In the genomic region with DNA sequence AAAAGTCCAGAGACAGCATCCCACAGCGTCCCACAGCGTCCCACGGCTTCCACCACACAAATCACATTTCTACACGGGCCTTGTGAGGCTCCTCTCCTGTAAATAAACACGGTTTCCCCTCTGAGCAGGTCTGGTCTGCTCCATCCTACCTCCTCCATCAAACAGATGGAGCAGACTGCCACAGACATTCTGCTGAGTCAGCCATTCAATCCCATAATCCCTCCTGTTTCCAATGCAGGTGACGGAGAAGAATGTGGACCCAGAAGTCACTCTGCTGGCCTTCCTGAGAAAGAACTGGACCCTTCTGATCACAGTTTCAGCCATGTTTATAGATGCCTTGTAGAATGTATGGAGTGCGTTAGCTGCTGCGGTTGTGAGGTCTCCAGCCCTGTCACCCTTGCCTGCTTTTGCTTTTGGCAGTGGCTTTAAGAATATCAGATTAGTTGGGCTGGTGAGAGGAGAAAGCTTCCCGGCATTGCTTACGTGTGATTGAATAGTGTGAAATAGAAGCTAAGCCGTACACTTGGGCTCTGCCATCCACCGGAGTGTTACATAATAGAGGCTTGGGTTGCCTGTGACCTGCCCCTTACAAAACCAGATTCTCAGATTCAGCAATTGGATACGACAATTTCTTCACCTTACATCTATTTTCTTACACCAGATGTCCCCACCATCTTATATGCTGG, we compare ENCODE assay signal across 33 mouse cellular contexts. TPM values are rescaled to one million over a fixed set of nuclear protein-coding genes. Genes with fewer than 3 reads are reported as not detected.
DNase-seq lines count a peak whose midpoint lies in the region; ATAC-seq and TF ChIP-seq lines count a peak whose summit lies in the region.
"Had no signal": no experiment of that assay in that cellular context is flagged by ENCODE, and none has a peak within 500 bp of the region (broad histone marks: within the 10 kb centered on the region; RNA-seq: fewer than 3 reads in every experiment).

No protein-coding gene starts in this region.

- H3K36me3 ChIP-seq in forebrain, embryonic 15.5 days: no peaks in the 10 kb centered on the region
- H3K36me3 ChIP-seq in forebrain, embryonic 11.5 days (ENCODE audit: control insufficient read depth, insufficient read depth, low read length): no peaks in the 10 kb centered on the region
- H3K36me3 ChIP-seq in ES-E14 (ENCODE audit: control insufficient read depth, insufficient read depth, low read length, poor library complexity, severe bottlenecking): no peaks in the 10 kb centered on the region
- H3K36me3 ChIP-seq in forebrain, postnatal 0 days (ENCODE audit: insufficient read depth): no peaks in the 10 kb centered on the region
- H3K36me3 ChIP-seq: G1E; heart, embryonic 15.5 days; midbrain, embryonic 15.5 days; neural tube, embryonic 13.5 days had no signal

- DNase-seq in forebrain, embryonic 11.5 days (ENCODE audit: low spot score): no peak
- no peak for DNase-seq in ES-E14 (ENCODE audit: low read depth, low spot score)
- DNase-seq in brain, adult 2 months (ENCODE audit: low read depth, low spot score): peak; percentile 13
- DNase-seq in forebrain, postnatal 0 days: peak; percentile 35
- DNase-seq in adrenal gland, adult 2 months: no peak
- no peak for DNase-seq in thymus, postnatal 25 days
- DNase-seq: adrenal gland, postnatal 36 days; cerebellum, adult 11-12 months; cerebellum, postnatal 10 days; heart, postnatal 4 days; kidney, adult 2 months; thymus, adult 18-20 months; thymus, postnatal 4 days had no signal

- no peaks in the 10 kb centered on the region for H3K27me3 ChIP-seq in forebrain, embryonic 15.5 days
- H3K27me3 ChIP-seq in forebrain, embryonic 11.5 days (ENCODE audit: control insufficient read depth, insufficient read depth, low read length): no peaks in the 10 kb centered on the region
- H3K27me3 ChIP-seq in forebrain, postnatal 0 days (ENCODE audit: insufficient read depth, low read length): no peaks in the 10 kb centered on the region
- H3K27me3 ChIP-seq: heart, embryonic 15.5 days; midbrain, embryonic 15.5 days; neural tube, embryonic 13.5 days had no signal

- no peak overlapping the region for H3K4me3 ChIP-seq in forebrain, embryonic 15.5 days
- H3K4me3 ChIP-seq in forebrain, embryonic 11.5 days (ENCODE audit: low read depth, low read length): no peak overlapping the region
- no peak overlapping the region for H3K4me3 ChIP-seq in ES-E14 (ENCODE audit: insufficient read depth in 1 of 2, low read depth in 1 of 2, low read length in 2 of 2, poor library complexity in 1 of 2, severe bottlenecking in 1 of 2)
- no peak overlapping the region for H3K4me3 ChIP-seq in forebrain, postnatal 0 days (ENCODE audit: low read depth, low read length)
- H3K4me3 ChIP-seq: erythroblast, embryonic 14.5 days; heart, embryonic 15.5 days; midbrain, embryonic 15.5 days; myocyte; neural tube, embryonic 13.5 days had no signal

- in situ Hi-C loops in ES-E14 (cut with MboI; ENCODE audit: low sequenced_read_pairs in 2 of 2, unreplicated experiment in 2 of 2): loop anchor here in 1 of 2 experiments (25.0 kb wide), 1 partner anchor 869 kb away; the partner anchor contains the start of genes Maip1 and Tyw5

- WGBS in forebrain, embryonic 15.5 days: 65% methylated on average over 13 of the region's 13 CpGs
- 77% methylated on average over 13 of the region's 13 CpGs for WGBS in forebrain, embryonic 11.5 days
- 62% methylated on average over 13 of the region's 13 CpGs for WGBS in forebrain, postnatal 0 days

- no peaks in the 10 kb centered on the region for H3K4me1 ChIP-seq in forebrain, embryonic 15.5 days
- H3K4me1 ChIP-seq in forebrain, embryonic 11.5 days (replicated peaks; ENCODE audit: control insufficient read depth, insufficient read depth, low read length): no peaks in the 10 kb centered on the region
- H3K4me1 ChIP-seq in ES-E14 (ENCODE audit: control insufficient read depth in 2 of 2, insufficient read depth in 2 of 2, low read length in 2 of 2, poor library complexity in 1 of 2): 0 out of 4 replicates have a peak, but pooled peaks cover 0 to 3% of the 10 kb centered on the region in 2 experiments
- no peaks in the 10 kb centered on the region for H3K4me1 ChIP-seq in forebrain, postnatal 0 days (ENCODE audit: insufficient read depth)
- H3K4me1 ChIP-seq: heart, embryonic 15.5 days; midbrain, embryonic 15.5 days; neural tube, embryonic 13.5 days had no signal

- H3K9ac ChIP-seq in forebrain, embryonic 15.5 days (replicated peaks): no peak overlapping the region
- no peak overlapping the region for H3K9ac ChIP-seq in forebrain, embryonic 11.5 days (ENCODE audit: low read length)
- no peak overlapping the region for H3K9ac ChIP-seq in ES-E14 (ENCODE audit: insufficient read depth, low read depth, low read length, poor library complexity, severe bottlenecking)
- no peak overlapping the region for H3K9ac ChIP-seq in forebrain, postnatal 0 days
- H3K9ac ChIP-seq: heart, embryonic 15.5 days; hindbrain, embryonic 14.5 days; midbrain, embryonic 15.5 days; neural tube, embryonic 13.5 days had no signal

- H3K27ac ChIP-seq in forebrain, embryonic 15.5 days (replicated peaks): peak overlapping the region; percentile 64
- H3K27ac ChIP-seq in forebrain, embryonic 11.5 days (ENCODE audit: low read depth, low read length): no peak overlapping the region
- no peak overlapping the region for H3K27ac ChIP-seq in ES-E14 (ENCODE audit: insufficient read depth, low read depth, low read length, poor library complexity, severe bottlenecking)
- no peak overlapping the region for H3K27ac ChIP-seq in forebrain, postnatal 0 days (ENCODE audit: low read depth, low read length)
- H3K27ac ChIP-seq: heart, embryonic 15.5 days; hindbrain, embryonic 14.5 days; kidney, postnatal 0 days; macrophage; midbrain, embryonic 15.5 days; neural tube, embryonic 13.5 days had no signal

- TF ChIP-seq CTCF in forebrain, postnatal 0 days (IDR thresholded peaks at IDR 0.05; ENCODE audit: low read depth): no peak

- H3K4me2 ChIP-seq in forebrain, embryonic 15.5 days (replicated peaks): no peak overlapping the region
- H3K4me2 ChIP-seq in forebrain, embryonic 11.5 days (ENCODE audit: low read depth, low read length, severe bottlenecking): no peak overlapping the region
- H3K4me2 ChIP-seq in forebrain, postnatal 0 days (ENCODE audit: low read depth): no peak overlapping the region
- H3K4me2 ChIP-seq: heart, embryonic 15.5 days; hindbrain, embryonic 14.5 days; midbrain, embryonic 15.5 days; neural tube, embryonic 13.5 days had no signal

- no peaks in the 10 kb centered on the region for H3K9me3 ChIP-seq in forebrain, embryonic 15.5 days
- H3K9me3 ChIP-seq in forebrain, embryonic 11.5 days (ENCODE audit: control insufficient read depth, low read length): no peaks in the 10 kb centered on the region
- no peaks in the 10 kb centered on the region for H3K9me3 ChIP-seq in ES-E14 (ENCODE audit: control insufficient read depth, insufficient read depth, low read depth, low read length)
- H3K9me3 ChIP-seq in forebrain, postnatal 0 days (ENCODE audit: low read length): no peaks in the 10 kb centered on the region
- H3K9me3 ChIP-seq: G1E; heart, embryonic 15.5 days; midbrain, embryonic 15.5 days; neural tube, embryonic 13.5 days had no signal

- peak; percentile 68 for ATAC-seq in forebrain, embryonic 15.5 days (replicated peaks)
- no peak for ATAC-seq in forebrain, embryonic 11.5 days (replicated peaks; ENCODE audit: low FRiP score)
- ATAC-seq in forebrain, postnatal 0 days: peak; percentile 65
- ATAC-seq: CD4-positive, CD25-positive, alpha-beta regulatory T cell, adult 4 months; midbrain, embryonic 15.5 days had no signal

TF ChIP-seq in ES-E14, 5 proteins besides CTCF, POLR2A, EP300 and RAD21:
- TF ChIP-seq HCFC1 (IDR thresholded peaks at IDR 0.05; ENCODE audit: borderline replicate concordance, insufficient read depth, low read length): no peak
- peak; percentile 97 for TF ChIP-seq MAFK (IDR thresholded peaks at IDR 0.05; ENCODE audit: insufficient read depth, low read depth, low read length)
- TF ChIP-seq ZNF384 (IDR thresholded peaks at IDR 0.05; ENCODE audit: low read depth, low read length): no peak
- TF ChIP-seq CHD2 (IDR thresholded peaks at IDR 0.05; ENCODE audit: low read depth, low read length): no peak
- TF ChIP-seq ZC3H11A (IDR thresholded peaks at IDR 0.05; ENCODE audit: borderline replicate concordance, low read depth, low read length): no peak
TF ChIP-seq in ES-E14: peak in this region for 1.

RNA-seq across cellular contexts. Expression of gene Aox2, which starts 3.0 kb away (rescaled TPM):
- not detected in 2 replicates for polyA plus RNA-seq in forebrain, embryonic 15.5 days (2015; fragmentation: Nextera tagmentation; extraction: Ambion mirVana)
- polyA plus RNA-seq in forebrain, embryonic 11.5 days (2014; fragmentation: Nextera tagmentation; extraction: Ambion mirVana): 0.05 TPM in 1 of 2 replicates, not detected in the other
- total RNA-seq in ES-E14 (2012; rRNA removed): 0.04 TPM in 1 of 2 replicates, not detected in the other
- 0.05 TPM in 1 of 2 replicates, not detected in the other for total RNA-seq in forebrain, postnatal 0 days (2014; rRNA removed)
- not detected in 2 replicates for polyA plus RNA-seq in forebrain, postnatal 0 days (2015; fragmentation: Nextera tagmentation; extraction: Ambion mirVana)
- under 1 TPM; 0.24 to 0.55 TPM for total RNA-seq in adrenal gland, adult 2 months (2021)
- 0.02 TPM in 1 of 2 replicates, not detected in the other for polyA plus RNA-seq in adrenal gland, adult 2 months (2012; rRNA removed)
- total RNA-seq: layer of hippocampus, adult 18-20 months; layer of hippocampus, postnatal 36 days had no signal
- polyA plus RNA-seq: cortical plate, adult 2 months; embryonic facial prominence, embryonic 11.5 days; erythroblast, embryonic 14.5 days; gonadal fat pad, adult 2 months; heart, embryonic 15.5 days; limb, embryonic 11.5 days; liver, adult 2 months; liver, embryonic 16.5 days; lung, embryonic 16.5 days; midbrain, embryonic 15.5 days; myocyte had no signal

Comparison
In these comparisons a context has a peak if more than half of its experiments do, and no peak if none do; other contexts are left out.
1. DNase-seq: peak in brain, adult 2 months (single experiment) and forebrain, postnatal 0 days (single experiment); none in forebrain, embryonic 11.5 days (single experiment), ES-E14 (single experiment), adrenal gland, adult 2 months (single experiment) and thymus, postnatal 25 days (single experiment).